ENCODE assay signal across 17 mouse cellular contexts in the genomic region with DNA sequence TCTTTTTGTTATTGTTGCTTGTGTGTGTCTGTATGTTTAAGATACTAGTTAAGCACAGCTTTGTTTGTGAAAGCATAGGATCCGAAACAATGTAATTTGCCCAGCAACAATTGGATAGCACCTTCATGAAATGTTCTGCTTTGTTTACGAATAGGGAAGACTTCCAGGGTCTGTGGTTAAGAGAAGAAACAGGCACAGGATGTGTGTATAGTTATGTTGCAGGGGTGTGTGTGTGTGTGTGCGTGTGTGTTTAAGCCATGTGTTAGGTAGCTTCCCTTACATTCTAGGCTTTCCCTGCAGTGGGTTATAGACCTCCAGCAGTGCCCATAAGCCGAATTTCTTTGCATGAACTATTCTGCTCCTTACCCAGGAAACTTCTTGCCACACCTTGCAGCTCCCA.
DNase-seq lines count a peak whose midpoint lies in the region.
"Had no signal": no experiment of that assay in that cellular context is flagged by ENCODE, and none has a peak within 500 bp of the region (broad histone marks: within the 10 kb centered on the region; RNA-seq: fewer than 3 reads in every experiment).

No protein-coding gene starts in this region.

- peak; percentile 28 for DNase-seq in CD4-positive helper T cell, adult 2 months (ENCODE audit: low read depth, low spot score)
- peak; percentile 31 for DNase-seq in T-cell, adult 2 months (ENCODE audit: low spot score)
- DNase-seq in naive thymus-derived CD4-positive, alpha-beta T cell, adult 2 months (ENCODE audit: low read depth), result peak; percentile 58
- no peak for DNase-seq in gastrocnemius, postnatal 14 days
- DNase-seq in urinary bladder, postnatal 25 days (ENCODE audit: low spot score), result no peak
- no peak for DNase-seq in left cerebral cortex, postnatal 4 days
- DNase-seq: adrenal gland, adult 2 months; adrenal gland, postnatal 10 days; adrenal gland, postnatal 25 days; B cell, adult 2 months; cerebellum, adult 11 months; cerebellum, adult 18-20 months; cerebellum, adult 8-10 months; cerebellum, adult 9-11 months; cerebellum, postnatal 14 days; cerebellum, postnatal 36 days; embryo, embryonic 11 days had no signal

- intact Hi-C loops in gastrocnemius, postnatal 14 days (cut with DNase I; ENCODE audit: low total_unique reads), result no loop called here
- intact Hi-C loops in left cerebral cortex, postnatal 4 days (cut with DNase I), result no loop called here

Comparison
In these comparisons a context has a peak if more than half of its experiments do, and no peak if none do; other contexts are left out.
1. DNase-seq: peak in CD4-positive helper T cell, adult 2 months (single experiment), T-cell, adult 2 months (single experiment) and naive thymus-derived CD4-positive, alpha-beta T cell, adult 2 months (single experiment); none in gastrocnemius, postnatal 14 days (single experiment), urinary bladder, postnatal 25 days (single experiment) and left cerebral cortex, postnatal 4 days (single experiment).